Mouse (Mus musculus): ENCODE data around the gene Utrn.

DNA sequence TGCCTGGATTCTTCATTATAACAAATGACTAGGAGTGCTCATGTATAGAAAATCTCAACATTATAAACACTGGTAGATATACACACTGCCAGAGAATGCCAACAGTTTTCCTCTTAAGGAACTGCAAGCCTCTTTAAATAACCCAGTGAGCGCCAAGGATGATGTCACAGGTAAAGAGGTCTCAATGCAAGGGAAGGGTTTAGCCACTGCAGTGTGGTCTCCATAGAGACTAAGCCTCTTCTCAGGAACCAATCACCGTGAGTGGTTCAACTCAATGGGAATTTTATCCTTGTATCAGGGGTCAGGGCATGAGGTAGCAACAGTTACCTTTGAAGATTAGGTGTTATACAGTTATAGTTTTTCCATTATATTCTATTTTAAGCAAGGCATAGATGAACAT, 469.7 kb downstream of the Utrn start:
- TF ChIP-seq POLR2A (IDR thresholded peaks at IDR 0.05; ENCODE audit: borderline replicate concordance, extremely low read depth, insufficient read depth, insufficient read length, poor library complexity, severe bottlenecking), result no peak
- no peak for TF ChIP-seq CTCF (IDR thresholded peaks at IDR 0.05; ENCODE audit: borderline replicate concordance, extremely low read depth, insufficient read depth, insufficient read length)
